Mouse (Mus musculus): ENCODE data around the gene Rab40c.

Gene Rab40c

DNA sequence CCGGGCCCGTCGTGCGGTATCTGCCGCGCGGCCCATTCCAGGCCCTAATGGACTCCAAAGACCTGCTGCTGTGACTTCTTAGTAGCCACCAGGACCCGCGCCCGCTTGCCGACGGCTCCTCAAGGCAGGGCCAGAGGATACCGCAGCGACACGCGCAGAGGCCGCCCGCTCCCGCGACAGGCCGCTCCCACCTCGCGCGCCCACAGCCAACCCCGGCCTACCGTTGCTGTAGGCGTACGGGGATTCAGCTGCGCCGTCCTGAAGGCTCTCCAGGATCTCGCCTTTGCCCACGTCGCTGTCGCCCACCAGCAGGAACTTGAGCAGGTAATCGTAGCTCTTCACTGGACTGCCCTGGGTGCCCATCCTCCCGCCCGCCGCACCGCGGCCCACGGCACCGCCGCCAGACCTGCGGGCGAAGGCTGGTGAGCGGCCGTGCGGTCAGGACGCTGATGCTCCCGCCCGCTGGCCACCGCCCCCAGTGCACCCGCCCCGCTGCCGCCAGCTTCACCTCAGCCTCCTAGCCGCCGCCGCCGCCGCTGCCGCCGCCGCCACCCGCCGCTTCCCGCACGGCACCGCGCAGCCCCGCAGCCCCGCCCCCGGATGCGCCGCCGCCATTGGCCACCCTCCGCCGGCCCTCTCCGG, at the start of gene Rab40c:
Gene Rab40c (minus strand): TSS at position 584 of the 642 bp plus-strand sequence.
- DNase-seq (ENCODE audit: low spot score): peak; percentile 46

DNA sequence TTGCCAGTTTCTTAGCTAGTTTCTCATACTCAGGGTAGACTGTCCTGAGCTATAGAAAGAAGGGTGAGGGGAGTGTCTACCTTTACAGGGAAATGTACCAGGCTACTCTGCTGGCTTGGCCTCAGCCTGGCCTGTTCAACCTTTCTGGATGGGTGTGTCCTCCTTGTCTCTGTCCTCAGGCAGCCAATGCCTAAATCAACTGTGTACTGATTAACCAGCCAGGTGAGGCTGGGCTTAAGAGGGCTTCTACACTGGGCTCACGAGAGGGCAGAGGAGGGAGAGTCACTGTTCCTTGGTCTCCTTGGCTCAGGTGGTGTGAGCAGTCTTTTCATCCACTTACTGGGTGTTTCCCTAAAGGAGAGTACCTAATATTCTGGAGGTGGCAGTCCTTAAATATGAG, 48.6 kb upstream of the Rab40c start:
- no peak for DNase-seq (ENCODE audit: low spot score)

DNA sequence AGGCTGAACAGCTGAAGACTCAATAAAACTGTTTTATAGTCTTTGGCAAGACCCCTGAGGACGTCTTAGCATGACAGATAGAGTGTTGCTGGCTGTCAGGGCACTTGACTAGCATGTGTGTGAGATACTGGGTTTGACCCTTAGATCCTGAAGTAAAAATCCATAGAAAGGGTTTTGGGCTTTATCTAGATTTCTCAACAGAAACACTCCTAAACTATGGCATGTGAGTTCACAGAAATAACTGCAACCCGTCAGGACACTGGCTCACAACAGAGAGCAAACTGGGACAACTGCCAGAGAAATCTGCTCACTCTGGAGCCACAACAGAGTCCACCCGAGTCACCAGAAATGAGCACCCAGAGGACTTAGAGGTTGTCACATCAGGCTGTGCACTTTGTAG, 48.1 kb upstream of the Rab40c start:
- DNase-seq (ENCODE audit: low spot score): no peak

DNA sequence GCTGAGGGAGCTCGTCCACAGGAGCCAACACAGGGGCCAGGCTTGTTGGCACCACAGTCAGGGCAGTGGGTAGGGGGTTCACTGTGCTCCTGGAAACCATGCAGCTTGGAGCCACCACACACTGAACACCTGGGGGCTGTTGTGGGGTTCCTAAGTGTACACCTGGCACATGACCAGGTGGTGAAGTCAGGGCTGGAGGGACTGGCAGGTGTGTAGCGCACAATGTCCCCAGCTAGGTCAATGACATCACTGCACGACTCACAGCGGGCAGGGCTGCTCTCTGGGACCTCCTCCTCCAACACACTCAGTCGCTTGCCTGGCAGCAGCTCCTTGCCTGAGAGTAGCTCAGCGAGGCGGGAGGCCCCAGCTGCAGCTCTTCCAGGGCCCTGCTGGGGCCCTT, 44.7 kb upstream of the Rab40c start:
- no peak for DNase-seq (ENCODE audit: low spot score)

DNA sequence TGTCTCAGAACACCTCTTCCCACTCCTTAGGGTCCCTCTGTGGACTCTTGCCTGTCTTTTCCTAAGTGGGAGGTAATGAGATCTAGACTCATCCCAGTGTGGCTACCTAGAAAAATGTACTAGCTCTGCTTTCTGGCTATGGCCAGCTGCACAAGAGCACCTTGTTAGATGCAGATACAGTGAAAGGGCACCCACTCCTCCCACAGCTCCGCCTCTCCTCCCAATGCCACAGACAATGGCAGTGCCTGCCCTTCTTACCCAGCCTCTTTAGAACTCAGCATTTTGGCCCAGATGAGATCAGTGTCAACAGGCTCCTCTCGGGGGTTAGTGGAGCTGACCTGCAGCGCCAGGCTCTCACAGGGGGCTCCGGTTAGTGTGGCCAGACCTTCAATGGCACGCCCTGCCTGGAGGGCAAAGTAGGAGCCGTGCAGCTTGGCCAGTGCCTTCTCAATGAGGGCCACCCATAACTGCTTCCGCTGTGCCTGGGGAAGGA, 42.9 kb upstream of the Rab40c start:
- no peak for DNase-seq (ENCODE audit: low spot score)

DNA sequence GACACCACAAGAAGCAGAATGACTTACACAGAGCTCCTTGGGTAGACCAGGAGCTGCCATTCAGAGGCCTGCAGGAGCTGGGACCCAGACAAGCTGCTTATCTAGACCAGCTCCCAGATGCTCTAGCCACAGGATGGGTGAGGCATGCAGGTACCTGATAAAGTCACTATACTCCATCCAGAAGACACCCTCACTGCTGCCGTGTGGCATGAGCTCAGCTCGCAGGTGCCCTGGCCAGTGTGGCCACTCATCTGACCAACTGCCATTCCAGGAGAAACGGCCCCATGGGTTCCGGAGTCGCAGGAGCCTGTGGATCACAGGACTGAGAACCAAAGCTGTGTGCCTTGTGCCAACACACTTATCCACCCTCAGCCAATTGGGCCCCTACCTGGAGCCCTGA, 42.0 kb upstream of the Rab40c start:
- DNase-seq (ENCODE audit: low spot score): no peak

DNA sequence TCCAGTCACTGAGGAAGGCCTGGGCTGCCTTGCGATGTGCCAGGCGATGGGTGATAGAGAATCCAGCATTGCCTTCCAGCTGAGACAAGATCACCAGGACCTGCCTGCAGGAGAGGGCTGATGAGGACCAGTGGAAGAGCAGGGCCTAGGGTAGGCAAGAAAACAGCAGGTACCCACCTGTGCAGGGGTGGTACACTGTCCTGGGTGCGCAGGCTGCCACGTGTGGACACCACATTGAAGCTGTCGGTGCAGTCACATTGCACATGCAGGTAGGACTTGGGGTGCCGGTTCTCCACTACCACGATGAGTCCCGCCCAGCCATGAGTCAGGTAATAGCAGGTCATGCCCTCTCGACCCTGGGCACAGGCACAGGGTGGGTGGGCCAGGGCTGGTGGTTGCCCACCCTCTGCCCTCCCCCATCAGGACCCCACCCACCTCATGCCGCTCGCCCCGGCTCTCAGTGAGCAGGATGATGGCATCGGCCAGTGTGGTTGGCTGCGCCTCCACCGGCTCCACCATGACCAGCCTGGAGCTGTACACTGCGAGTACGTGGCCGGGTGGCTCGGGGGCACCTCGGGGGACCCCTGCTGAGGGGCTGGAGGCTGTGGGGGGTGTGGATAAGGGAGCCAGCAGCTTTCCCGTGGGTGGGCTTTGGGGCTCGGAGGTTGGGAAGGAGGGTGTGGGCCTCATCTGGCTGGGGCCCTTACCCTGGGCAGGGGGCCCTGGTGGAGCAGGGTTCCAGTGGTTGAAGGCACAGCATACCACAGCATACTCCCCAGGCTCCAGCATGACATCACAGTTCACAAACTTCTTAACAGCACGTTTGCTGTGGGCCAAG, 40.3 kb upstream of the Rab40c start:
- DNase-seq (ENCODE audit: low spot score): no peak

DNA sequence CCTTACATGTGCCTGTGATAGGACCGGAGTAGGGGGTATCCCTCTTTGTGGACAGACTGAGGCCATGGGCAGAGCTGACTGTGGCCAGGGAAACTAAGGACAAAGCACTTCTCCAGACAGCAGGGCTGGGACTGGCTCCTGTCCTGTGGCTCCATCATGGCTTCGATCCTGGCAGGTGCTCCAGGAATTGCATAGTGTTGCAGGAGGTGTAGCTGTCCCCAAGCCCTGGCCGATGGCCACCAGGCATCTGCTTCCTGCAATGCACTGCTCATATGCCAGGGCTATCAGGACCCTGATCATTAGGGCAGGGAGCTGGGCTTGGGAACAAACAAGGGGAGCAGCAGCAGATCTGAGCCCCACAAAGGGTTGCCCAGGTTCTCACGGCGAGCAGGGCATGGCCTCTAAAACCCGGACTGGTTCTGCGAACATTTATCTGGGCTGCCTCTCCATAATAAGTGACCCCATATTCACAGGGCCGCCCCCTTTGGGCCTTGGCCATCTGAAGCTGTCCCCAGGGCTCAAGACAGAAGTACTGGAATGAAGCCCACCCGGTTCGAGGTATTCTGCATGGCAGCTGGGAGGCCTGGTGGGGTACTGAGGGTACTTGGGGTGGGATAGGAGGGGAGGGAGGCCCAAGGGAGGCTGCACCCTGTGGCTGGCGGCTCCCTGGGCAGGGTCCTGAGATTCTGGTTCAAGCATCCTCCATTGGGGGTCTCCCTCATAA, 39.4 kb upstream of the Rab40c start:
- no peak for DNase-seq (ENCODE audit: low spot score)

DNA sequence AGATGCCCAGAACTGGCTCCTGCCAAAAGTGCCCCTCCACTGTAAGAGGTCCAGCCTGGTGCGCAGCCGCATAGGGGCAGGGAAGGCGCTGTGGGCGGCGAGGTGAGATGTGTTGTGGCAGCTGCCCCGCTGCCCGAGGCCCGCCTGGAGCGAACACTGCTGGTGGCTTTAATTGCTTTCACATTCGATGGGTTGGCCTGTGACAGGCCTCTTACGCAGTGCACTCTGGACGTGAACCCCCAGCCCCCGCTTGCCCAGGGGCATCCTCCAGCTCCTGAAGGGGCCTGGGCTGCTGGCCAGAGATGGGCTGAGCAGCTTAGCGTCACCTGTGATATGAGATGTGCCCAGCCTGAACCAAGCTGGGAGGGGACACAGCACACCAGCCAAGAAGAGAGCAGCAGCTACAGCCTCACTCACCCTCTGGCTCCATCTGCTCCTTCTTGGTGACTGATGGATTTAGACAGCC, 38.1 kb upstream of the Rab40c start:
- DNase-seq (ENCODE audit: low spot score): no peak

DNA sequence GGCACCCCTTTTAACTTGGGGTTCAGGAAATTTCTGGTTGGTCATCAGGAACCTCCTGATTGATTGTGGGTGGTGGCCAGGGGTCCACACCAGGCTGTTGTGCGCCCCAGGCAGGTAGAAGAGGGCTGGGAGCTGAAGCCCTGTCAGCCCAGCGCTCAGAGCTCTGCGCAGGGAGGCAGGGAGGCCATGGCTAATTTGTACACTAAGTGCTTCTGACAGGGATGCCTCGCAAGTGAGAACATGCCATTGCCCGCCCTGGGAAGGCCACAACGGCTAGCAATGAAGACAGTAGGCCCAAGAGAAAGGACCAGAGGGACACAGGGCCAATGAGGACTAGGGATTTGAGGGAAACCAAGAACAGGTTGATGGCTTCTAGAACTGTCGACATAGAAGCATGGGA, 37.1 kb upstream of the Rab40c start:
- DNase-seq (ENCODE audit: low spot score): no peak

DNA sequence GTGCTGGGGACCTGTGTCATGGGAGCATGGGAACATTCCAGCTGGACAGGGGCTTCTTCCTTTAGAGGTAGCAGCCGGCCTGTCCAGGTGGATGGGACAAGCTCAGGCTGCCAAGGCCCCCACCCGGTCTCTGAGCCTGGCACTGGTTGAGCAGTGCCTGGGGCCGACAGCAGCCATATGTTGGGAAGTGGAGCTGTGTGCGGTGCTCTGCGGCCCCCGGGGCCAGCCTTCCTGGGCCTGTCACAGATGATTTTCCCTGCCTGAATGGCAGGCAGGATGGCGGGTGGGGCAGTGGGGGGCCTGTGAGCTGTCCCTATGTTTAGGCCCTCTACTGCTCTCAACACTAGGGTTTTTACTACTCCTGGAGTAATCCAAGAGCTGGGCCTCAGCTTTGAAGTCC, 36.7 kb upstream of the Rab40c start:
- no peak for DNase-seq (ENCODE audit: low spot score)

DNA sequence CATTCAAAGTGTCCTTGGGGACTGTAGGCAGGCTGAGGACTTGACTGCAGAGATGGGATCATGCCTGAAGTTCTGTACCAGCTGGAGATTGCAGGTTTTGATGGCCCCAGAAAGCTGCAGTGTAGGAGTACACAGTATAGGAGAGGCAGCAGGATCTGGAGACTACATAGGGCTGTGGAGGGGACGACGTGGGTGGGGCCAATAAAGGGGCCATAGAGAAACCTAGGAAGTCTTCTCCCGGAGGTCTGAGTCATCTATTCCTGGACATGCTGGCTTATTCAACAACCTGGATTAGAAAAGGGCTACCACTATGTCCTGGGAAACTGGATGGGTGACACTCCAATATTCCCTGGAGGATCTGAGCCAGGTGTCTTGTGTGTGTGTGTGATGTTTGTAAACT, 36.2 kb upstream of the Rab40c start:
- no peak for DNase-seq (ENCODE audit: low spot score)

DNA sequence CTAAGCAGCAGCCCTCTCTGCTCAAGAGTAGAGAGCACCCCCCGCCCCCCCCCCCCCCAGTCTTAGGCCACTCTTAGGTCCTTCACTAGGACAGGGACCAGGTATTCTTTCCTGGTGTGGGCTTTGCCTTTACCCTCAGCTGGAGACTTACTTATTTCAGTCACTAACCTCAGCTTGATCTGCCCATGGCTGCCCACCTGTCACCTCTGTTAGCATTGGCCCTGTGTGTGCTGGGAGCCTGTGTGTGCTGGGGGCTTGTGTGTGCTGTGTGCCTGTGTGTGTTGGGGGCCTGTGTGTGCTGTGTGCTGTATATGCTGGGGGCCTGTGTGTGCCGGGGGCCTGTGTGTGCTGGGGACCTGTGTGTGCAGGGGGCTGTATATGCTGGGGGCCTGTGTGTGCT, 35.1 kb upstream of the Rab40c start:
- DNase-seq (ENCODE audit: low spot score): no peak

DNA sequence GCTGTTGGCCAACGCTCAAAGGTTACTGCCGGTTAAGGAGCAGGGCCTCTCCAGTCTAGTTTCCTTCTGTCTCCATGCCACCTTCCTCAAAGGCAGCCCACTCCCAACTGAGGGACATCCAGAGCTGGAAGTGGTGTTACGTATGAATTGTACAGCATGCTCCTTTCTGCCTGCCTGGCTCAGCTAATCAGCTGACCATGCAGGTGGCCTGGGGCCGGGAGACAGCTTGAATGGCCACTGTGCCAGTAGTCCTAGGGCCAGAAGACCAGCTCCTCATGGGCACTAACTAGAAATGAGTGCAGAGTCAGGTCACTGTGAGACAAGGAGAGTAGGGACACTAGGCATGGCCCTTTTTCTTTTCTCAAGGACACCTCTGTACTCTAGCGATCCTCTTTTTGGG, 33.6 kb upstream of the Rab40c start:
- no peak for DNase-seq (ENCODE audit: low spot score)

DNA sequence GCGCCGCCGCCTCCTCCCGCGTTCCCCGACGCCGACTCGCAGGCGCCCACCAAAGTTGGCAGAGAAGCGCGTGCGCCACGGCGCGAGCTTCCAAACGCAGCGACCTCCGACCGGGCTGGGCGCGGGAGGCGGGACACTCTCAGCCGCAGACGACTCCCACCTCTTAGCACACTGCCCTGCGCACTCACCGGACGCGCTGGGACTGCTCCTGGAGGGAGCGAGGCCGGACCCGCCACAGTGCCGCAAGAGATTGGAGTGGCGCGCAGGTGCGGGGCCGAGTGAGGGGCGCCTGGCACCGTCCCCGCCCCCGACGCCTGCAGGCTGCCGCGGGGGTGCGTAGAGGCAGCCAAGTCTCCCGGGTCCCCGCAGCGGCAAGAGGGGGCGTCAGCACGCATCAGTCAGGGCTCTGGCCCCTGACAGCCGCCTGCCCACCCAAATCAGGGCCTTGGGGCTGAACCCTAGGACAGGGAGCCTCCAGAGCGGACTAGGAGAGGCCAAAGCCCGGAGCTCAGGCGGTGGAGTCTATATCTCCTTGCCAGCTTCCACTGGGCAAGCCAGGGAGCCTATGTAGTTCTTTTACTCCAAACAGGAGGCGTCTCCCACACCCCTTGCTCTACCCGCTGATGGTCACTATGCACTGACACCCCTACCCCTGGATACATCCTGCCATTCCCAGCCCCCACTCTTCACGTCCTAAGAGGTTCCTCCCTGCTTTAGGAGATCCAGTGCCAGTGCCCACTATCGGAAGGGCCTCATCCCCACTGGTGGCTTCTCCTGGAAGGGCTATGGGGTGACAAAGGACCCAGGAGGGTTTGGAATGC, 32.5 kb upstream of the Rab40c start, which contains the start of gene A930017K11Rik:
Gene A930017K11Rik (minus strand): TSS at position 763 of the 821 bp plus-strand sequence.
- no peak for DNase-seq (ENCODE audit: low spot score)

DNA sequence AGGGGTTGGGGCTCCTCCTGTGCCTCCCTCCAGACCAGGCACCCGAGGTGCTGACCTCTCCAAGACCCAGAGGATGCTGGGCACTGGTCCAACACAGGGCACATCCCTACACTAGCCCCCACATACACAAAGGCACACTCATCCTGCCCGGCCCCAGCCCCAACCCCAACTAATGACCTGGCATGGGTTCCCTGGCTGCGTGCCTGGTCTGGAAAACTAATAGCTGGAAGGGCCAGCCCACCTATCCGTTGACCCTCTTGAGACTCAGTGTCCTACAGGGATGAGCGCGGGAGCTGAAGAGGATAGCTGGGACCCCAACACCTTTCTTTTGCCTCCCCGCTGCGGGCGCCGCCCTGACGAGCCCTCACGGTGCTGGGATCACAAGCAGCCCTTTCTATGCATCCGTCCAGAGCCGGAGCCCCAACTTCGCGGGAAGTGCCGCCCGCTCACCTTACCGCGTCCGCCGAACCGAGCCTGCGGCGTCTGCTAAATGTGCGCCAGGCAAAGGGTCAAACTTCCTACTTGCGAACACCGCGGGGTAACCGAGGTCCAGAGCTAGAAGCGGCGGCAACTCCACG, 31.8 kb upstream of the Rab40c start:
- DNase-seq (ENCODE audit: low spot score): no peak

DNA sequence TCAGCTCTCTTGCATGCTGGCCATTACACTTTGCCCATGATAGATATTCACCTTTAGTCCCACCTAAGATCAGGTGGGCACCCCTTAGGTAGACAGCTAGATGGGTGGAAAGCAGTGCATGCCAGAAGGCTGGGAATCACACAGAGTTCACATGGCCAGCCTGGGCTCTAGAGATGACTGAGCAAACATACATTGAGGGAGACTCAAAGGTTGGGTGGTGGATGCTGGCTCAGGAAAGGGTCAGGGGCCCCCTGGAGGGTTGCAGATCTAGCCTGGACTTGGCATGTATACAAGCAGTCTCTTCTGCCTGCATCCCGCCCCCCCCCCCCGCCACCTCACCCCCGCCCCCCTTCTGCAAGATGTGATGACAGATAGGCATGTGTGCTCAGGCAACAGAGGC, 31.2 kb upstream of the Rab40c start:
- no peak for DNase-seq (ENCODE audit: low spot score)

DNA sequence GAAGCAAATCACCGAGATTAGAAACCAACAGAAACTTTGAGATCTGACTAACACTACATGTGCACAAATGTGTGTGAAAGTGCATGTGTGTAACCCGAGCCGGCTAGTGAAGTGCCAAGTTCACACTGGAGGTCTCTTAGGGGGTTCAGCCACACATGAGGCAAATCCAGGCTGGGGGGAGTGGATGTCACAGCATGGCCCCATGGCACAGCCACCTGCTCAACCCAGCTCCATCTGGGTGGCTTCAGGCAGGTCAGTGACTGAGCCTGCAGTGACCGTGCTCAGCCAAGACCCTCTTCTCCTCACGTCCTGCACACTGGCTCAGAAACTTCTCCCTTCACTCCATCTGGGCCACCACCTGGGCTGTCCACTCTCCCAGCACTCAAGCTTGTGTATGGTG, 30.5 kb upstream of the Rab40c start:
- DNase-seq (ENCODE audit: low spot score): no peak

DNA sequence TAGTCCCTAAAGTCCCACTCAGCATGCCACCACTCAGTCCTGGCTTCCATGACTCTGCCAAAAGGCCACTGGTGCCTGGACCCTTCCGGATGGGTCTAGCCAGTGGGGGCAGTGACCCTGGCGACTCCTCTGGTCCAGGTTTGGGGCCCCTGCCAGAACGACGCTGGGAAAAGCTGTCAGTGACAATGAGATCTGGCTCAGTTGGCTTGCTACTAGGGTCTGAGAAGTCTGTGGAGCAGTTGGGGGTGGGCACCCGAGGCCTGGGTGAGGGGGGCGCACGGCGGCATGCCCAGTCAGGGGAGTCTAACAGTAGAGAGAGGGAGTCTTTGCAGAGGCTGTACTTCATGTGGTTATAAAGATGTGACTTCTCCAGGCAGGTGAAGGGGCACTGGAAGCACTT, 28.5 kb upstream of the Rab40c start:
- DNase-seq (ENCODE audit: low spot score): no peak

DNA sequence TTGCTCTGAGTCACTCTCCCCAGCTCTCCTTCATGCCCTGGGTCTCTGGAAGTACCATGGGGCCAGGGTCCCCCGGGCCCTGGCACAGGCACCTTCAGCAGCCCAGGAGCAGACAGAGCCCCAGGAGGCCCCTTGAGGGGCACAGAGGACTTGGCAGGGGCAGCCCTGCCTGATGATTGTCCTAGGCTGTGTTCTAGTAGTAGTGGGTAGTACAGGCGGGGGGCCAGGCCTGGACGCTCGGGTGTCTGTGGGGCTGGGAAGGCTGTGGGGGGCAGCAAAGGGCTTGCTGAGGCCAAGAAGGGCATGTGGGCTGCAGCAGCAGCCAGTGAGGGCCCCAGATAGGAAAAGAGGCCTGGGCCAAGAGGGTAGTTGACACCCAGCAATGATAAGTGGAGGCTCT, 28.0 kb upstream of the Rab40c start:
- DNase-seq (ENCODE audit: low spot score): no peak

DNA sequence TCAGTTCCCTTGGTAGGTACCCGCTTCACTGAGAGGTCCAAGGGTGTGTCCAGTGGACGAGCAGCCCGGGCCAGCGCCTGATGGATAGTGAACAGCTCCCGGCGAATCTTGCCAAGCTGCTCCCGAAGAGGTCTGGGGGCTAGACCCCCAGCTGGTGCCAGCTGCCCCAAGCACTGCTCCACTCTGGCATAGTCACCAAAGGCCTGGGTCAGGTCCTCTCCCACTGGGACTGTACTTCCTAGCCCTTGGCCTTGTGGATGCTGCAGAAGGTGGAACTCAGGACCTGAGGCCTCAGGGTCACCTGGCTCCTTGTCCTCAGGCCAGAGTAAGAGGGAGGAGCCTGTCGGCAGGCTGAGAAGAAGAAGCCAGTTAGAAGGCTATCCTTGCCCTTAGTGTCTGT, 27.4 kb upstream of the Rab40c start:
- DNase-seq (ENCODE audit: low spot score): no peak

DNA sequence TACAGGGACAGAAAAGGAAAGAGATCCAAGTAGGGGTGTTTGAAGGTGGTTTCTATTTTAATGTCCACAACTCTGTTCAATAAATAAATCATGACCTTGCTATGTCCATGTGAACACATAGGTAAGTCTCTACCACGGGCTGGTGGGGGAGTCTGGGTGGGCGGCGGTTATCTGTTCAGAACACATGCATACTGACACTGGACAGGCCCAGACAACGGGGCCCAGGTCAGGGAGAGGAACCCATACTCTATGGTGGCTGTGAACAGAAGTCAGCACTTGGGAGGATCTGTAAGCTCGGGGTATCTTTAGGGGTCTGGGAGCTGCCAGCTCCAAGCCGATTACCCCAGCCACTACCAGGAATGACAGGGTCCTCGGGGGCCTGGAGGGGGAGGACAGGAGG, 26.8 kb upstream of the Rab40c start:
- DNase-seq (ENCODE audit: low spot score): no peak
